Mouse (Mus musculus) left cerebral cortex, adult 11 months (tissue): ENCODE data around the gene Gm20671.
A peak's percentile ranks its signal among the peaks of the same experiment; 100 is the strongest.
"Not testable (repeated sequence)": the region's sequence is repeated elsewhere in the genome, so short reads cannot be mapped to it uniquely, and the experiment has no call there.

ENCODE experiments used
- DNase-seq: peaks from one replicate; pipeline ENCODE4 v3.0.0; 2022; ENCODE audit warnings: low spot score

Gm20671 gene

DNA sequence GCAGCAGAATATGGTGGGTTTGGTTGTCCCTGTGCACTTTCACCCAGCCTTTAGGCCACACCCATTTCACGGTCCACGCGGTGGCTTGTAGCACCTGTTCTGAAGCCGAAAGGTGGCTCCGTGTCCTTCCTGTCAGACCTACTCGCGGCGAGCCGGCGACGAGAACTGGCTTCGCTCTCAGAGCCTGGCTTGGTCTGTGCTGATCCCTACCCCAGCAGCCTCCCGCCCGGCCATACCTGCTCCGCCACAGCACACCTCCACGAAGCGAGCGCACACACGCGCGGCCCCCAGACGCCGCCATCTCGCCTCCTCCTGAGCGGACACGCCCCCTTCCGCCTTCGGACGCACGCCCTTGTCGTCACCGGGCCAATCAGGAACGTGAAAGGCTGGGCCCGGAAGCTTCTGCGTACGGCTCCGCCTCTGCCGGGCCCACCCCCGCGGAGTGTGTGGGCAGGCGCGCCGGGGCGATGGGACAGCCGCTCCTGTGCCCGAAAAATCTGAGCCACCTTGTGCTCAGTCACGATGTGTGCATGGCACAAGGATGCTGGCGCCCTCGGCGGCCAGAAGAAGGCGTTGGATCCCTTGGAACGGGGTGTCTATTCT is 41.5 kb downstream of the Gm20671 start, which contains the start of gene Pisd:
Gene Pisd (minus strand): TSS at position 334 of the 603 bp plus-strand sequence.
- DNase-seq: peak; percentile 94

DNA sequence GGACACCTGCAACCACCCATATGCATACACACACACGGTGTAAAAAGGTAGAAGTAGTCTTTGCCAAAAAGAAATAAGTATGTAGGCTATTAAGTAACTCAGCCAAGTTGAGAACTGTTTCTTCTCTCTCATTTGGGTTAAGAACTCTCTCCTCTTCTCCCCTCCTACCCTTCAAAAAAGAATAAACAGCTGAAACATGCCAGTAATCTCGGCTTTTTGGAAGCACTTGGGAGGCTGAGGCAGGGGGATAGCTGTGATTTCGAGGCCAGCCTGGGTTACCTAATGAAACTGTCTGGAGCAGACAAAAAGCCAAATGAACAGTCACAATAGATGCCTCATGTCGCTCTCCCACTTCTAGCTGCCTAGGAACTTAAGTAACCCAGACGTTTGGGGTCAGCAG is 42.2 kb downstream of the Gm20671 start:
- no peak for DNase-seq

DNA sequence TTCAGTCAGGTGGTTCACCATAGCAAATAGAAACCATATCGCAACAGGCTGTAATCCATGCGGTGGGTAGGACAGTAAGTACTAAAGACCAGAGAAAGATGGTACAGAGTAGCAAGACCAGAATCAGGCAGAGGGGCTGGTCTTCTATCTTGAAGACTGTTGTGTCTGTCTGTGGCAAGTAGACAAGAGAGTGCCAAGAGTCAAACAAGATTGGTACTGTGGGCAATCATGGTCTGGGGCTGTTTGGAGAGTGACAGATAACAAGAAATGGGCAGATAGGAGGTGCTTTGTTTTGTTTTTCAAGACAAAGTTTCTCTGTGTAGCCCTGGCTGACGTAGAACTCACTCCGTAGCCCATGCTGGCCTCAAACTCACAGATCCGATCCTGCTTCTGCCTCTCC is 45.3 kb downstream of the Gm20671 start:
- DNase-seq: no peak

DNA sequence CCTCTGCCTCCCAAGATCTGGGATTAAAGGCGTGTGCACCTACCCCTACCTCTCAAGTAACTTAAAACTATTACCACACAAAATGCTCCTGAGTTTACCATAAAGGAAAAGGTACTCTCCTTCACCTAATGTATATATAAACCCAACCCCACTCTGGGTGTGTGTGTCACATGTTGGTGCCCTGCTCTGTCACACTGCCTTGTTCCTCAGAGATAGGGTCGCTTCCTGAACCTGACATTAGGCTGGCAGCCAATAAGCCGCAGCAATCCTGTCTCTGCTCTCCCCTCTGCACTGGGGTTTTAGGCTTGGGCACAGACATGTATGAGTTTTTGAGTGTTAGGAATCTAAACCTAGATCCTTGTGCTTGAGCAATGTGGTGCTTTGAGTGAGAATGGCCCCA is 48.7 kb downstream of the Gm20671 start:
- DNase-seq: no peak

DNA sequence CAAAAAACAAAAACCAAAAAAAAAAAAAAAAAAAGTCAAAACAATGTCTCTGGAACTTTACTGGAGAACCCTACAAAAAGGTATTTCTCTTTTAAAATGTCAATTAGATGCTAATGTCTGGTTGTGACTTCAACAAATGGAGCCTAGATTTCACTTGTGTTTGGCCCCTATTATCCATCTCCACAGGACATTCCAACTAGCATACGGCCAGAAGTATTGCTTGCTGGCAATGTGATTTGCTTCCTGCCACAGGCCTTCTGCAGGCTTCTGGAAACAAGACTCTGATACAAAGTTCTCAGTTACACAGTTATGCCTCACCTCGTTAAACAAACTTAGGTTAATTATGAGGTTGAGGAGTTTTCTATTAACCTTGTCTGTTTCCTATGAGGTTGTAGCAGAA is 54.5 kb downstream of the Gm20671 start:
- DNase-seq: no peak

DNA sequence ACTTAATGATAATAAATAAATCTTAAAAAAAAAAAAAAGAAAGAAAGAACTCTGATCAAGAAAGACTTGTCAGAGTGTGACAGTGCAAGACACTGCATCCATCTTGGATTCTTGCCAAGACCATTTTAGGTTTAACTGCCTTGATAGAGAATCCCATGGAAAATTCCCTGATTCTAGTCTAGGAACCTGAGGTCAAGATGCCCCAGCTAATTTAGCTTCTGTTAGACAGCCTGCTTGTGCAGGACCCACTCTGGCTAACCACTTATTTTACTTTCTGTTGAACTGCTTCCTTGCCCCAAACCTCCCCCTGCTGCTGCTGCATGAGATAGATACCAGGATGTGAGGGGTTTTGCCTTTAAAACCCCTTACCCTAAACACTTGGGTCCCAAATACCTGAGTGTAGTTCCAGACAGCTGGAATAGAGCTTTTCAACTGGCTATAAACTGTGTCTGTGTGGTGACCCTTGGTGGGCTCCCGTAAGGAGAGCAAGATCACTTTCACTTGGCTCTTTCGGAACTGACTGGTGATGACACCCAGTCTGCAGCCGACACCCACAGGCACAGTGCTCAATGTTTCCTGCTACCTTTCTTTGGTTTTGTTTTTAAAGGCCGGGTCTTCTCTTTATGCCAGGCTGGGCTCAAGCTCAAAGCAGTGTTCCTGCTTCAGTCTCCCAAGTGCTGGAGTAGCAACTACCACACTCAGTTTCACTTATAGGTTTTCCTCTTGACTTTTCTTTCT is 59.1 kb downstream of the Gm20671 start:
- no peak for DNase-seq

DNA sequence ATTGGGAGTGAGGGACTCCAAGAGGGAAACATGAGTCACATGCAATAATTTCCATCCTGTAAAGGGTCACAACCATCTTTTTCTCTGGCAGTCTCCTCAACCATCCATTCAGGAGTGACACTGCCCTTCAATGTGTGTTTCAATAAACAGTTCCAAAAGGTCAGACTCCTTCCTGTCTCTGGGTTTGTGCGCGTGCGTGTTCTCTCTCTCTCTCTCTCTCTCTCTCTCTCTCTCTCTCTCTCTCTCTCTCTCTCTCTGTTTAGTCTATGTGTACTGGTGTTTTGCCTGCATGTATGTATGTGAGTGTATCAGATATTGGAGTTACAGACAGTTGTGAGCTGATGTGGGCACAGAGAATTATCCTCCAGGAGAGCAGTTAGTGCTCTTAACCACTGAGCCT is 59.9 kb downstream of the Gm20671 start:
- no peak for DNase-seq

DNA sequence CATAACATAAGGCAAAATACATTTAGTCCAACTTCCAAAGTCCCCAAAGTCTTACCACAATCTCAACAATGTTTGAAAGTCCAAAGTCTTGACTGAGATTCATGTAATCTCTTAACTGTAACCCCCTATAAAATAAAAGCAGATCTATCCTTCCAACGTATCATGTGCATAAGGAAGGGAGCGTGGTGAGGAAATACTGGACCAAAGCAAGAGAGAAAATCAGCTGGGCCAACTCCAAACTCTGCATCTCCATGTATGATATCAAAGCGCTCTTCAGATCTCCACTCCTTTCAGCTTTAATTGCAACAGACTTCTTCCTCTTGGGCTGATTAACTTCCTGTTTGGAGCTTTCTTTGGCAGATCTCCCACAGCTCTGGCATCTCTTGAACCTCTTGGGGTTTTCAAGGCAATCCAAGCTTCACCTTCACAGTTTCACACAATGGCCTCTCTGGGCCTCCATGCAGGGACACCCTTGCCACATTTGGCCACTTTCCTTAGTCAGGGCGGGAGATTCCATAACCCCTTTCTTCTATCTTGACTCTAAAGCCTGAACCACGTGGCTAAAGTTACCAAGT is 65.3 kb downstream of the Gm20671 start:
- DNase-seq: no peak

DNA sequence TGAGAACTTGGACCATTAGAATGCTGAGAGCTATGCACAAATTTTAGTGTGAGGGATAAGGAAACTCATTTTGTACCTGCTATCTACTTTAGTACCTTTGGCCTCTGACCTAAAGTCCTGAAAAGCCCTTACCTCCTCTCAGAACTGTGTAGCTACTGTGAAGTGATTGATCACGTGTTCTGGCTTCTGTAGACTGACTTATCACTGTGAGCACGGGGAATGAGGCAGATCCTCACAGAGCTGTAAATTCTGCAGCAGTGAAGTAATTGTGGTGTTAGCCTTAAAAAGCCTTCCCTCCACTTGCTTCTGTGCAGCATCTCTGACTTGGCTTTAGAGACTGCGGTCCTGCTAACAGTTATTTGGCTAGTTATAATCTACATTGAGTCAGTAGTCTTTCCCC is 66.1 kb downstream of the Gm20671 start:
- no peak for DNase-seq

DNA sequence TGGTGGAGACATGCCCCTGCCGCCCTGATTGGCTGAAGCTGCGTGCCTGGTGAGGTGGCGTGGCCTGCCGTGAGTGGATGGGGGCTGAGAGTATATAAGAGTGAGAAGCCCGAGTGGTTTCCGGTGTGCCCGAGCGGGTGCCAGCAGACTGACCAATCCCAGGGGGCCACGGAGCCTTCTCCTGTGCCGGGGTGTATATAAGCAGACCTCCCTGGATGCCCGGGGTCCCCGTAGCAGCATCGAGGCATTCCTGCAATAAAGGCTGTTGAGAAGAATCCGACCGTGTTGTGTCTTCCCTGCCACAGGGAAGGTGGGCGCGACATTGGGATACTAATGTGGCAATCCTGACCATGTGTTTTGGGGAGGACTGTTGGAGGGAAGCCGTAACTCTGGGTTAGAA is 66.6 kb downstream of the Gm20671 start:
- DNase-seq: not testable (repeated sequence)

DNA sequence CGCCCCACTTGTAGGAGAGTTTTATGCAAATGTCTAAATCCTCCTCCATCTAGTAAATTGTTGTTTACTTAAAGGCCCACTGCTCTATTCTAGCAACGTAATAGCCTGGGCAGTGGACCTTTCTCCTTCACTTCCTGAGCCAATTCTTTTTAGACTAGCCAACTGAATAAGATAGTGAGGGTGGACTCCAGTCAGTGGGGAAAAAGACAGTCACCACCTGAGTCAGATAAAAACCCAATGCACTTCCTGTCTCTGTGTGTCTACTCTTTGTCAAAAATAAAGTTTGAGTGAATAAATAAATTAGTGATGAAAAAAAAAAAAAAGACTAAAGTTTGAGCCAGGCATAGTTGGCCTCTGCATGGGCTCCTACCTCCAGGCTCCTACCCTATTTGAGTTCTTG is 67.2 kb downstream of the Gm20671 start:
- no peak for DNase-seq

DNA sequence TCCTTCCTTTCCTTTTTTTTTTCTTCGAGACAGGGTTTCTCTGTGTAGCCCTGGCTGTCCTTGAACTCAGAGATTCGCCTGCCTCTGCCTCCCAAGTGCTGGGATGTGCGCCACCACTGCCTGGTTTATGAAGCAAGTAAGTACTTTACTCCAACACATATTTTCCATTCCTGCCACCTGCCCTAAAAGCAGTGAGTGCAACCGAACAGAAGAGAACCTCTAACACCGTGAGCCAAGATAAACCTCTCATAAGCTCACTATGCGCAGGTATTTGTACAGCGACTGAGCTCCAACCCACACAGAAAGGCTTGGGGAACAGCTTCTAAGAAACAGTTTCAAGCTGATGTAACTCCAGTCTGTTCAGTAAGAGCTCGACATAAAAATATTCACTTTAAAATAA is 70.8 kb downstream of the Gm20671 start:
- DNase-seq: no peak

DNA sequence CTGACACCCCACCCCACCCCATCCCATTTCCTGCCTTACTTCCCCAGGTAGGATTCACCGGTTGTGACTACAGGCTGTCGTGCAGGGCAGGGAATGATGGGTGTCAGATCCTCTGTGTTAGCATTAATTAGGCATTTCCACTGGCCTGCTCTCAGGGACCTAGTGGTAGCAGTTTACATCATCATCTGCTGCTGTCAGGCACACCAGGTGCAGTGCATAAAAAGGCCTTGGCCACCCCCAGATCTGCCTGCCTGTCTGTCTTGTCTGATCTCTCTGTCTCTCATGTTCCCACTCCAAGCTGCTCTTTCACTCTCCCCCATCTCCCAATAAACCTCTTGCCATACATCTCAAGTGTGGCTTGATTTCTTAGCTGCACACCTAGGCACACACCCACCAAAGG is 75.2 kb downstream of the Gm20671 start:
- no peak for DNase-seq

DNA sequence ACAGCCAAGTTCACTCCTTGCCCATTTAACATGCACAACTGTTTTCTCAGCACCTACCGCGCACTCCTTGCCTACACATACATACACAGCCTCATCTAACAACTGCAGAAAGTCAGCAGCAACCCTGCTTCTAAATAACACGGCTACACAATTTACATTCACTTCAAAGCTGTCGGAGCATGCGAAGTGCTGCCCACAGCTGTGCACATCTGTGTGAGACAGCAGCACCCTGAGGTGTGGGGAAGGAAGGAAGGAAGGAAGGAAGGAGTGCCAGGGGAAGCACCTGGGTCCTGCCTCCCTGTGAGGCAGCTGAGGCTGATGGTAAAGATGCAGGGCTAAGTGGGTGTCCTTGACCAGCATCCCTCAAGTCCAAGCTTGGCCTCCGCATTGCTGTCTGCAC is 78.0 kb downstream of the Gm20671 start:
- no peak for DNase-seq

DNA sequence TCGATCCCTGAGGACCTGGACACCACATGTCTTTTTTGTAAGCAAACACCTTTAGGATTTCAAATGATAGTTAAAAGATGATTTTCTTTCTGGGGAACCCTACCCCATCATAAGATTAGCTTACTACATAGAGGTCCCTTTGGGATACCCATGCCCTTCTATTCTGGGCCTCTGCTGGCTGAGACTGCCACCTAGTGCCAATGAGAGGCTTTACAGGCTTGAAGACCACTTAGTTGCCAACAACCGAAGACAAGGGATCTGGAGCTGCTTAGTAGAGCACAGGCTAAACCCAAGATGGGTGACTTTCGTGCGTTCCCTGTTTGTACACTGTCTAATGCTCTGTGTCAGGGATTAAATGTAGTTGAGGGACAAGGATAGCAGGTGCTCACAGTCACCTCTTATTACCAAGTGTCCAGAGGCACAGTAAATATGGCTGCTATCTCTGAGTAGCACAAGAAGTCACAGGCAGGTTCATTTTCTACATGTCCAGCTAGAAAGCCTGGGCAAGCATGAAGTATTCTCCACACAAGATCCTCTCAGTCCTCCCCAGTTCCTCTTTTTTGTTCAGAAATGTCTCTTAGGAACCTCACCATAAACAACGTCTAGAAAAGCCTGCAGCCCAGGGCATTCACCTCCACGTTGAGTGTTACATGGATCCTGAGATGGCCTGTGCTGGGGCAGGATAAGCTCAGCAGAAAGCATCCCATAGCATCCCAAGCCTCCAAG is 79.1 kb downstream of the Gm20671 start:
- no peak for DNase-seq

DNA sequence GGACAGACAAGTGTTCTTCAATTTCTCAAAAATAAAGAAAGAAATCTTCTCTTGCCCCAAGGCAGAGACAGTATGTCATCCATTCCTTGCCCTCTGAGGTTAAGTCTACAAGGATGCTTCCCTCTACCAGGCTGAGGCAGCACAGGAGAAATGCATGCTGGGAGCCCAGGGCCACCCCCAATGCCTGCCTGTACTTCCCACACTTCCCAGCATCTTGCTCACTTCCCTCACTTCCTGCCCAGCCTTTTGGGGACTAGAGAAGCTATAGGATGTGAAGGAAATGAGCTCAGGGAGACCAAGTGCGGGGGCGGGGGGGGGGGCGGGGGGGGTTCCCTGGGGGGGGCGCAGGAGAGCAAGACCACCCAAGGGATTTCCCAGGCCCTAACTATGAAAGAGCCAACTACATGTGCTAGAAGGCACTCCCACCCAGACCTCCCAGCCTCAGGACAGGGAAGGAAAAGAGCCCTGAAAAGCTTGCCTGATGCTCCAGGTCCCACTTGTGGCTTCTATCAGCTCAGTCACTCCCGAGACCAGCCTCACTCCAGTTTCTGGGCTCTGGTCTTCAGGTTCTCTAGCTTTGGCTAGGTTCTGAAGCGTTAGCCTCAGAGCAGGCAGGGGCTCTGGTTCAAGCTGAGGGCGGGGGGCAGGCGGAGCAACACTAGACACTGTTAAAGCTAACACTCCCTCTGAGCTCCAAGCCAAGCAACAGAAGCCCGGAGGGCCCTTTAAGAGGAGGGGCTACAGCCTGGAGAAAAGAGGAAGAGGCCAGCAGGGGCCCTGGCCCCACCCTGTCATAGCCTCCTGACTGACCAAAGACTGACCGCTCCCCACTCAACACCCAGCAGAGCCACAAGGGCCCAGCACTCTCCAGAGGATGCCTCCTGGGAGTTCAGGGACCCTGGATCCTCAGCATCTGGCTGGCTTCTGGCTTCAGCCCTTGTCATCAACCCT is 80.9 kb downstream of the Gm20671 start:
- peak; percentile 64 for DNase-seq

DNA sequence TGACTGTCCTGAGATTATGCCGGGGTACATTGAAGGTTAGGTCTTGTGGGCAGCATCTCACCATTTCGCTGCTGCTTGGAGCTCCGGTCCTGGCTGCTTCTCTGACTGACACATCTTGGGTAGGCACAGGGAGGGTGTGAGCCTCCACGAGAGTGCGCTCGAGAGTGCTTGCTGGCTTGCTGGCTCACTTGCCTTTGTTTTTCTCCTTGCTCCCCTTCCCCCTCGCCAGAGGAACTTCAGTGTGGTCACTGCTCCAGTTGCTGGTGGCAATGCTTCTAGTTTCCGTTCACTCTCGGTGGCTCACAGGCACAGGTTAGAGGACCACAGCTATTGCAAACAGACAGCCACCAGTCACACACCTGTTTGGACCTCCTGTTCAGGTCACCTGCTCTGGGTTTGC is 84.8 kb downstream of the Gm20671 start:
- peak; percentile 74 for DNase-seq

DNA sequence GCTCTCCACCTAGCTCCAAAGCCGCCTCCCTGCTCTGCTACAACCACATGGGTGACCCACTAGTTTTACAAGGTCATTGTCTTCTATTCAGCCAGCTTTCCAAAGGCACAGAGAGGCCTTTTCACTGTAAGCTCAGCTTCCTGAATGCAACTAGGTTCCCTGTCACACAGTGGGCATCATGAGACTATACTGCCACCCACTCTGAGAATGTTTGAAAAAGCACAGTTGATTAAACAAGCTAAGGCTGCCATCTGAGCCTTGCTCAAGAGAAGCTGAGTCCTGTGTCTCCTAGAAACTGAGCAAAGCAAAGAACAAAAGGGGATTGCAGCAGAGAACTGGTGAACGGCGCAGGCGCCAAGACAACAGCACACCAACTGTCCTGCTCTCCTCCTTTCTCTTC is 85.5 kb downstream of the Gm20671 start:
- DNase-seq: peak; percentile 55

DNA sequence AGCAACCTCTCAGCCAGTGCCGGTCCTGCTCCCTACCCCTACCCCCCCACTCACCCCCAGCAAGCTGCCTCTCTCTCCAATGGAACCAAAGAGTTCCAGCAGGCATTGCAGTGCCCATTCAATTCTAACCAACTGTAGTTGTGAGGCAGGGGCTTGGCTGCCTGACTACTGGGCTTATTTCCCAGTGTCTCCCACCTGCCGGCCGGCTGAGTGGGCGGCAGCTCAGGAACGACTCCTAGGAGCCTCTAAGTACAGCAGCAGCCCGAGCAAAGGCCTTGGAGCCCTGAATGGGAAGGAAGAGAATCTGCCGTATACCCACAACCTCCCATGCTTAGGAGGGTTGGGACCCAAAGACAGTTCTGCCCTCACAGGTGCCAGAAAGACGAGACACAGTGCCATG is 86.1 kb downstream of the Gm20671 start:
- not testable (repeated sequence) for DNase-seq

DNA sequence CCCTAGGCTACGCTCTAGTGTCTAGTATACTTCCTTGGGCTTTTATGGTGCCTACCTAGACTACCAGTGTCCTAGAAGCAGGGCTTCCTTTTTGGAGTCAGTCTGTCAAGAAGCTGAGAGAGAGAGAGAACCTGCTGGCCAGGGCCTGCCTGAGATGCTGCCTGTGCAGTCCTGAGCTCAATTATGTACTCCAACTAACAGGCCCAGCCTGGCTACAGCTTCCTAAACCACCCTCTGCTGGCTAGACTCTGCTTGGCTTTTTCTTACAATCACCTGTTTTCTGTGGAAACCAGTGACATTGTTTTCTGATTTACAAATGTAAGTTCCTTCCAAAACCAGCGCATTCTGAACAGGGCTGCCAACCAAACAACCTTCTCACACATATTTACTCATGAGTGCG is 86.8 kb downstream of the Gm20671 start:
- DNase-seq: no peak

DNA sequence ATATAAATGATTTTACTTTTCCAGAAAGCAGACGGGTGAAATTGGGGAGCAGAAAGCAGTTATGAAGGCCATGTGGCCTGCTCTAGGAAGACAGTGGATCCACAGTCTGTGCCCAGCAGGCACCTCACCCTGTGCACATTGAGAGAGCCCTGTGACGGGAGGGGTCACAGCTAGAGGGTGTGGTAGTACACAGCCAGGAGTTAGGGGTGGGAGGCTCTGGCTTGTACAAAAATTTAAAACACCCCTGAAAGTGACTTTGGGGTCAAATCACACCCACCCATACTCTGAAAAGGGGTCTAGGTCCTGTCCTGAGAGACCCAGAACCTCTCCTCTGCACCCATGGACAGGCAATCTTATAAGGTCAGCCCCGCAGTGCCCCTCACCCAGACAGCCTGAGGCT is 90.1 kb downstream of the Gm20671 start:
- DNase-seq: not testable (repeated sequence)

DNA sequence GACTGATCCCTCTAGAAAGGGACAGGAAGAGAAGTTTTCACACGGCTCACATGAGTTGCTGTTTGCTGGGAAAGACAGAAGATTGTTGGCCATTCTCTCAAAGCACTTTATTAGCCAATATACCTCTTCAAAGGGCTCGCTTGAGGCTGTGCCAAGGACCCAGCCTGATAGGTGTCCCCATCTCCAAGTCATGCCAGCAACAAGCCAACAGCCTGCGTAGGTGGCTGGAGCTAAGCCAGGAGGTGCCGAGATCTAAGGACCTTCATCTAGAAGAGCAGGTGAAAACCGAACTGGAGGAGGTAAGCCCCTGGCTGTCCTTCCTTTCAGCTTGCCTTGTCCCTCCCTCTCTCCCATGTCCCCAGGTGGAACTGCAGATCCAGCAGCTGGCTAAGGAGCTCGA is 91.1 kb downstream of the Gm20671 start:
- DNase-seq: no peak
